Mouse (Mus musculus): ENCODE results near the gene 6330403K07Rik.

The 6330403K07Rik gene

GRCm38 (mm10) chr11:71033163-71033761 is at the start of gene 6330403K07Rik:
TSS of gene 6330403K07Rik (minus strand) at chr11:71033513.
- in situ Hi-C loops (cut with MseI, MboI), result no loop called here

- in situ Hi-C loops (cut with MseI, MboI), result no loop called here
Measured at GRCm38 (mm10) chr11:71076342-71076741, 43.0 kb upstream of the 6330403K07Rik start.

GRCm38 (mm10) chr11:71052554-71052953 is 19.2 kb upstream of the 6330403K07Rik start:
- in situ Hi-C loops (cut with MseI, MboI), result loop anchor here in 1 of 2 experiments (10.0 kb wide), 1 partner anchor 62 kb away; no protein-coding TSS in a partner anchor

- in situ Hi-C loops (cut with MseI, MboI), result no loop called here
Measured at GRCm38 (mm10) chr11:71039526-71040298, 6.4 kb upstream of the 6330403K07Rik start.

GRCm38 (mm10) chr11:71032491-71033162 is 686 bp downstream of the 6330403K07Rik start:
- in situ Hi-C loops (cut with MseI, MboI), result no loop called here

- in situ Hi-C loops (cut with MseI, MboI), result no loop called here
Measured at GRCm38 (mm10) chr11:71032070-71032469, 1.2 kb downstream of the 6330403K07Rik start.

GRCm38 (mm10) chr11:71029403-71030118 is 3.8 kb downstream of the 6330403K07Rik start:
- in situ Hi-C loops (cut with MseI, MboI), result no loop called here

- in situ Hi-C loops (cut with MseI, MboI), result no loop called here
Measured at GRCm38 (mm10) chr11:71028280-71028679, 5.0 kb downstream of the 6330403K07Rik start.

GRCm38 (mm10) chr11:71019201-71020068 is 13.9 kb downstream of the 6330403K07Rik start, which contains the start of the genes Mis12 and Derl2:
TSS of gene Mis12 (plus strand) at chr11:71019611.
TSS of gene Derl2 (minus strand) at chr11:71019841.
- in situ Hi-C loops (cut with MseI, MboI), result no loop called here

- in situ Hi-C loops (cut with MseI, MboI), result no loop called here
Measured at GRCm38 (mm10) chr11:71018416-71019200, 14.7 kb downstream of the 6330403K07Rik start.

GRCm38 (mm10) chr11:71017051-71017450 is 16.3 kb downstream of the 6330403K07Rik start:
- in situ Hi-C loops (cut with MseI, MboI), result no loop called here

- in situ Hi-C loops (cut with MseI, MboI), result no loop called here
Measured at GRCm38 (mm10) chr11:71012743-71013142, 20.6 kb downstream of the 6330403K07Rik start.

- in situ Hi-C loops (cut with MseI, MboI), result no loop called here
Measured at GRCm38 (mm10) chr11:71008321-71008720, 25.0 kb downstream of the 6330403K07Rik start.

- in situ Hi-C loops (cut with MseI, MboI), result no loop called here
Measured at GRCm38 (mm10) chr11:71007831-71008230, 25.5 kb downstream of the 6330403K07Rik start.

- in situ Hi-C loops (cut with MseI, MboI), result no loop called here
Measured at GRCm38 (mm10) chr11:71007026-71007425, 26.3 kb downstream of the 6330403K07Rik start.

- in situ Hi-C loops (cut with MseI, MboI), result no loop called here
Measured at GRCm38 (mm10) chr11:71005046-71005445, 28.3 kb downstream of the 6330403K07Rik start.

GRCm38 (mm10) chr11:71004316-71004773 is 29.0 kb downstream of the 6330403K07Rik start, which contains the start of gene Dhx33:
TSS of gene Dhx33 (minus strand) at chr11:71004437.
- in situ Hi-C loops (cut with MseI, MboI), result no loop called here

GRCm38 (mm10) chr11:71003611-71004315 is 29.6 kb downstream of the 6330403K07Rik start:
- in situ Hi-C loops (cut with MseI, MboI), result no loop called here

- in situ Hi-C loops (cut with MseI, MboI), result no loop called here
Measured at GRCm38 (mm10) chr11:71001167-71001566, 32.1 kb downstream of the 6330403K07Rik start.
